Mouse (Mus musculus) embryonic facial prominence, embryonic 10.5 days (tissue): Measurements from ENCODE around the gene Slc6a16. TPM values are rescaled to one million over a fixed set of nuclear protein-coding genes. Genes with fewer than 3 reads are reported as not detected.

Experiments used
- DNase-seq: peaks from one replicate; pipeline ENCODE4 v3.0.0-alpha.2; 2017; ENCODE audit warnings: low spot score
- H3K27ac ChIP-seq: fragments of 300-500 bp; sonication (generic); replicated peaks from 2 replicates; pipeline ENCODE4 v1.5.1; 2016; ENCODE audit warnings: mild to moderate bottlenecking
- H3K27me3 ChIP-seq: fragments of 300-500 bp; sonication (generic); replicated peaks from 2 replicates; pipeline ENCODE4 v1.6.1; 2016; ENCODE audit warnings: low read depth, mild to moderate bottlenecking; ENCODE audit not compliant: poor library complexity, severe bottlenecking
- H3K36me3 ChIP-seq: fragments of 300-500 bp; sonication (generic); replicated peaks from 2 replicates; pipeline ENCODE4 v1.6.1; 2016; ENCODE audit warnings: mild to moderate bottlenecking, moderate library complexity
- H3K4me1 ChIP-seq: fragments of 300-500 bp; sonication (generic); 2 replicates; pipeline ENCODE4 v1.6.1; 2016
- H3K4me3 ChIP-seq: fragments of 300-500 bp; sonication (generic); 2 replicates; pipeline ENCODE4 v1.5.1; 2016; ENCODE audit warnings: mild to moderate bottlenecking, moderate library complexity
- H3K9me3 ChIP-seq: fragments of 300-500 bp; sonication (generic); 2 replicates; pipeline ENCODE4 v1.6.1; 2016; ENCODE audit warnings: mild to moderate bottlenecking
- WGBS: fragments of 180-500 bp; shearing (Covaris S2); methylation state at CpG from one replicate; pipeline ENCODE4 v1.1.7; 2016; 5-methylcytosine and 5-hydroxymethylcytosine counted together
- polyA plus RNA-seq: library from polyadenylated mRNA; unstranded; fragments of >200 nt; fragmentation: Nextera tagmentation; extraction: Ambion mirVana; gene quantifications from 2 replicates; pipeline ENCODE4 v1.2.1, GENCODE M21; 2016

Gene Slc6a16
- 0.28 and 0.32 TPM in 2 replicates for polyA plus RNA-seq

GRCm38 (mm10) chr7:45240633-45241388 lies at the start of gene Slc6a16:
TSS of gene Slc6a16 (plus strand) at chr7:45241085.
- peak within 1 kb of the TSS; percentile 50 for H3K4me3 ChIP-seq
- H3K36me3 ChIP-seq: no peaks in the 10 kb centered on the region
- WGBS: 9% methylated on average over 53 of the region's 53 CpGs
- no peaks in the 10 kb centered on the region for H3K9me3 ChIP-seq
- H3K27ac ChIP-seq: peak within 1 kb of the TSS; percentile 81
- DNase-seq: peak; percentile 78
- peaks cover 64% of the 10 kb centered on the region for H3K27me3 ChIP-seq
- peaks cover 28% of the 10 kb centered on the region for H3K4me1 ChIP-seq

- Histone ChIP-seq H3K4me1 (peaks cover 42% of the 10 kb centered on the region), H3K27me3 (peaks cover 71% of the 10 kb centered on the region), H3K4me3 (no peak overlapping the region), H3K27ac (no peak overlapping the region), H3K36me3 (no peaks in the 10 kb centered on the region), H3K9me3 (no peaks in the 10 kb centered on the region)
- DNase-seq: no peak
- 76% methylated on average over 2 of the region's 2 CpGs for WGBS
Observed at GRCm38 (mm10) chr7:45191161-45191560, 49.7 kb upstream of the Slc6a16 start.

DNA sequence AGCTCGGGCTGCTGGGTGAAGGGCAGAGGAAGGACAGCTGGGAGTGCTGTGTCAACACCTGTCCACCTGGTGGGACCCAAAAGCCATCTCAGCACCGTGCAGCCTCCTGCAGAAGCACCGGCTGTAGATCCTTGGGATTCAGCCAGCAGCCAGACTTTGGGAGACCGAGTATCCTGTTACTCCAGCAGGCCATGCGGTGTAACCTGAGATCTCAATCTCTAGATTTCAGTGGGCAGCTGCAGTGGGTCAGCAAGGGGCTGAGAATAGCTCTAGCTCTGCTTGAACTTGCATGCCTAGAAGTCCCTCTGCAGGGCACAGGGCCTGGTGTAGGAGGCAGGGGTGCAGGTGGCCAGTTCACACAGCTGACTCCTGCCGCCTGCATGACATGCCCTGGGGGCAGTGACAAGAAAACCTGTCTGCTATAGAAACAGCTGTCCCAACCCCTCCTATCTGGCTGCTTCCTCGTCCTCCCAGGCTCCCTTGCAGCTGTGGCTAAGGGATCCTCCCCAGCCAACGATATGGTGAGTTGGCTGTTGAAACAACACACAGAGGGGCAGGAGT lies 49.0 kb upstream of the Slc6a16 start:
- peaks cover 39% of the 10 kb centered on the region for H3K4me1 ChIP-seq
- 9% methylated on average over 8 of the region's 8 CpGs for WGBS
- H3K9me3 ChIP-seq: no peaks in the 10 kb centered on the region
- peaks cover 71% of the 10 kb centered on the region for H3K27me3 ChIP-seq
- DNase-seq: peak; percentile 74
- no peaks in the 10 kb centered on the region for H3K36me3 ChIP-seq
- peak overlapping the region; percentile 60; the same call in 1 of the 2 replicates for H3K27ac ChIP-seq
- H3K4me3 ChIP-seq: peak overlapping the region; percentile 23

DNA sequence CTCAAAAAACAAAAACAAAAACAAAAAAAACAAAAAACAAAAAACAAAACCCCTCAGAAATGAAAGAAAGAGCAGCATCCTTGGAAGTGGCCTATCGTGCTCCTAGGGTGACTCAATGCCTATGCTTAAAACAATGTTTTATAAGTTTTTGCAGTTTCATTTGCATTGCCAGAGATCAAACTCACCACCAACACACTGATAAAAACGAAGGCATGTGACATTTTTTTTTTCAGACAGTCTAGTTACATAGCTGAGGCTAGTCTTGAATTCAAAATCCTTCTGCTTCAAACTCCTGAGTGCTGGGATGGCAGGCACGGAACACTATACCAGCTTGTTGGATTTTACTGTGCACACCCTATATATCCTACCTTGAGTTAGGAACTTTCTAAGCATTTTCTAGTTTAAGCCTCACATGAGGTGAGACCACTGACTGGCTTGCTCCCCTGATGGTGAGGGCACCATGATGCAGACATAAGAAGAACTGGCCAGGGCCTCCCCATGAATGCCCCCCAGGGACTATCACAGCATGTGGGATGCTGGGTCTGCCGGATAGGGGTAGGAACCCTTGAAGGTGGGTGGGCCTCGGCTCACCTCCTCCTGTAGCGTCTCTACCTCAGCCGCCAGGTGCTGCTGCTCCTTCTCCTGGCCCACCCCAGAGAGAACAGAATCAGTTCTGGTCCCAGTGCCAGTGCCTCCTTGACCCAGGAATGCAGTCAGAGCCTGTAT lies 48.1 kb upstream of the Slc6a16 start:
- Histone ChIP-seq H3K9me3 (no peaks in the 10 kb centered on the region), H3K36me3 (no peaks in the 10 kb centered on the region), H3K27ac (0 out of 2 replicates have a peak overlapping the region, but pooled peaks have one; percentile 7), H3K27me3 (peaks cover 69% of the 10 kb centered on the region), H3K4me1 (peaks cover 41% of the 10 kb centered on the region), H3K4me3 (no peak overlapping the region)
- no peak for DNase-seq
- WGBS: 82% methylated on average over 7 of the region's 7 CpGs

DNA sequence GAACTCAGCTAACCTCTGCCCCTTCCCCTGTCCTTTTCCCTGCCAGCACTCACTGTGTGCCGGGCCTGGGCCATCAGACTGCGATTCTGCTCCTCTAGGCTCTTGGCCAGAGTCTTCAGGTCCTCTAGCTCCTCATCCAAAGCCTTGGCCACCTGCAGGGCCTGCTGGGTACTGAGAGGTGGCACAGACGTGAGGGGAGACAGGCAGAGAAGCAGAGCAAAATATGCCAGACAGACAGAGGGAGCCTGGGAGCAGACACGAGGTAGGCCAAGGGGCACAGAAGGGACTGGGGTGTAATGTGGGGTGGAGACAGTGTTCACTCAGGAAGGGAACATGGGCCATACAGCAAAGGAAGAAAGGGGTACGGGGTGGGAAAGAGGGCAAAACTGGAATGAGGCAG lies 47.5 kb upstream of the Slc6a16 start:
- no peaks in the 10 kb centered on the region for H3K36me3 ChIP-seq
- H3K27me3 ChIP-seq: peaks cover 62% of the 10 kb centered on the region
- no peak for DNase-seq
- H3K27ac ChIP-seq: 0 out of 2 replicates have a peak overlapping the region, but pooled peaks have one; percentile 7
- H3K9me3 ChIP-seq: no peaks in the 10 kb centered on the region
- peaks cover 47% of the 10 kb centered on the region for H3K4me1 ChIP-seq
- 68% methylated on average over 5 of the region's 5 CpGs for WGBS
- H3K4me3 ChIP-seq: no peak overlapping the region

DNA sequence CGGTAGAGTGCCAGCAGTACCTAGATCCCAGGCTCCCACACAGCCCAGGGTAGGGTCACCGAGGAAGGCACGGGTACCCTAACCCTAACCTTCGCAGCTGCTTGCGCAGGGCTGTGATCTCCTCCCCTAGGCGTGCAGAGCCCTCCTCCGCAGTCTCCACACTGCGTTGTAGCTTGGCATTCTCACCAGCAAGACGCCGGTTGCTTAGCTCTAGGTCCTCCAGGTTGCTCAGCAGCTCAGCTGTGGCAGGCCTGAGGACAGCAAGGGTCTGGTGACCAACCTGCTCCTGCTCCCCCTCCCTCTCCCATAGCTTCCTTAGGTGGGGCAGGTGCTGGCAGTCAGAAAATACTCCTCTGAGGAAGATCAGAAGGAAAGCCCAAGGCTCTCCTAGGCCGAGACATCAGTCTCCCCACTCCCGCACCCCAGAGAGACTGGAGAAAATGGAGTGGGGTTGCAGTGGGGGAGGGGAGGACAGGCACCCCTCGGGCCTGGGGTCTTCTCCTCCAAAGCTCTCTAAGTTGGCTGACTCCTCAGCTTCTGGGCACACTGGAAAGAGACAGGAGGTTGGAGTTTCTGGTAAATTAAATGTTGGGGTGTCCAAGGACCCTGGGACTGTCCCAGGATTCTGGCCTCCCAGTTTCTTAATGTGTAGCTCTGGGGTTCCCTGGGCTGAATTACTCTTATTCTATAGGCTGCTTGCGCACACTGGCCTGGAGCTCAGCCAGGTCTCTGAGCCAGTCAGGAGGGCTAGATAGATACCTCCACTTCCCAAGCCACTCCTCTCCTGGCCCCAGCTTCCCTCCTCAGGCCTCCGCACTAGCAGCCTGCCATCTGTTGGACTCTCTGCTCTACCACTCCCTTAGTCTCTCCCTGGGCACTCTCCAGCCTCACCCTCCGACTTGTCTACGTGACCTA lies 46.8 kb upstream of the Slc6a16 start:
- WGBS: 72% methylated on average over 17 of the region's 17 CpGs
- Histone ChIP-seq H3K36me3 (no peaks in the 10 kb centered on the region), H3K9me3 (no peaks in the 10 kb centered on the region), H3K4me1 (peaks cover 48% of the 10 kb centered on the region), H3K4me3 (no peak overlapping the region), H3K27ac (0 out of 2 replicates have a peak overlapping the region, but pooled peaks have one; percentile 7), H3K27me3 (peaks cover 58% of the 10 kb centered on the region)
- no peak for DNase-seq

DNA sequence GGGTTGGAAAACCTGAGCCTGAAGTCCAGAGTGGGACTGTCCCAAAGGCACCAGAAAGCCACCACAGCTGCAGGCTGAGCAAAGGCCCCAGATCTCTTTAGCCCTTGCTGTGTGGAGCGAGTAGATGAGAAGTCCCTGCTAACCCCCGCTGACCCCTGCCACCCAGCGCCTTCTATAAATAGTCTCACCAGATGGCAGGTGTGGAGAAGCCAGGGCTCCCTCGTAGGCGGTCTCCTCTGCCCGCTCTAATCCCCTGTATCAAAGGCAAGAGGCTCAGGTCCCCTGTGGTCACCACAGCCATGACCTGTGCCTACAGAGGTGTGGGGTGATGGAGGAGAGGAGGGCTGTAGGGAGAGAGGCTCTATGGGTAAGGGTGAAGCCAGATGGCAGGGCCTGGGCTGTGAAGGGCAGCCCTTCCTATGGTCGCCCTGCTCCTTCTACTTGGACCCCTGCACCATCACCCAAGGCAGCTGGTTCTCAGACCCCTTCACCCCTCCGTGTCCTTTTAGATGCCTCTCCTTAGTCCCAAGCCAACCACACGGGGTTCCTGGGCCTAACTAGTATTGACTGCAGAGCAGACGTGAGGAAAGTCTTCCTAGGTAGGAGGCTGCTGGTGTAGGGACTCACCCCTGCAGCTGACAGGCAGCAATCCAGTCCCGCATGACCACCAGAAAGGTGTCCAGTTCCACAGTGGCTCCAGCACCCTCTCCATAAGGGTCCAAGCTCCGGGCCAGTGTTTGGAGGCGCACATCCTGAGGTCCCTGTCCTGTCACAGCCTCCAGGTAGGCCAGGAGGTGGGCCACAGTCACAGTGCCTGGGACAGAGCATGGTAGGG lies 45.3 kb upstream of the Slc6a16 start:
- Histone ChIP-seq H3K27ac (0 out of 2 replicates have a peak overlapping the region, but pooled peaks have one; percentile 20), H3K36me3 (no peaks in the 10 kb centered on the region), H3K4me3 (no peak overlapping the region), H3K9me3 (no peaks in the 10 kb centered on the region), H3K4me1 (peaks cover 48% of the 10 kb centered on the region), H3K27me3 (peaks cover 54% of the 10 kb centered on the region)
- WGBS: 54% methylated on average over 13 of the region's 13 CpGs
- DNase-seq: no peak

DNA sequence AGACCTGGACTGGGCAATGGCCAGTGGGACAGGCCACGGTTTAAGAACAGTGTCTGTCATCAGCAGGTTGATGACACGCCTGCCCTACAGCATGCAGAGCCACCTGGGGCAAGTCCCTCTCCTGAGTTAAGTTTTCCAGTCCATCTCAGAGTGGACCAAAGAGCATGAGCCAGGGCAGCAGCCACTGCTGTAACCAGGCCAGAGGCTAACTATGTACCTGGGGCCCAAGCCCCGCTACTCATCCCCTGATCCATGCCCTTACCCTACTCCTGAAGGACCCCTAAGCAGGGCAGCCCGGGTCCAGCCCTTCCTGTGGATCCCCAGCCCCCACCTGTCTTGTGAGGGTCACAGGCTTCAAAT lies 44.7 kb upstream of the Slc6a16 start:
- Histone ChIP-seq H3K27me3 (peaks cover 51% of the 10 kb centered on the region), H3K9me3 (no peaks in the 10 kb centered on the region), H3K4me1 (peaks cover 46% of the 10 kb centered on the region), H3K36me3 (no peaks in the 10 kb centered on the region), H3K4me3 (no peak overlapping the region), H3K27ac (0 out of 2 replicates have a peak overlapping the region, but pooled peaks have one; percentile 20)
- 83% methylated on average over 4 of the region's 4 CpGs for WGBS
- DNase-seq: no peak

DNA sequence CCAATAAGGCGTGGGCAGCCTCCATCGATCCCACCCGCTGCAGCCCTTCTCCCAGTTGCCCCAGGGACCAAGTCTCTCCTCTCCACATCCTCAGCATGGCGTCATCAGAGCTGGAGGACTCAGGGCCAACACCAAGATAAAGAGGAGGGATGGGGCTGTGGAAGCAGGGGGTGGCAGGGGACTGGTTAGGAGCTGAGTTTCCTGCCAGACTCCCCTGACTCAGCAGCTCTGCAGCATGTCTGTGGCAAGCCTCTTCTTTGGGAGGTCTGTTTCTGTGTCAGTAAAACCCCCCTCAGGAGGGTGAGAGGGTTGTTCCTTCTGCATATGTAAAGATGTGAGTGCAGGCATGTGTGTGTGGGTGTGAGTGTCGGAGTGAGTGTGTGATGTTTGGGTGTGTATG lies 43.9 kb upstream of the Slc6a16 start:
- Histone ChIP-seq H3K9me3 (no peaks in the 10 kb centered on the region), H3K27me3 (peaks cover 51% of the 10 kb centered on the region), H3K36me3 (no peaks in the 10 kb centered on the region), H3K4me1 (peaks cover 38% of the 10 kb centered on the region), H3K4me3 (no peak overlapping the region), H3K27ac (no peak overlapping the region)
- WGBS: 70% methylated on average over 5 of the region's 5 CpGs
- no peak for DNase-seq

DNA sequence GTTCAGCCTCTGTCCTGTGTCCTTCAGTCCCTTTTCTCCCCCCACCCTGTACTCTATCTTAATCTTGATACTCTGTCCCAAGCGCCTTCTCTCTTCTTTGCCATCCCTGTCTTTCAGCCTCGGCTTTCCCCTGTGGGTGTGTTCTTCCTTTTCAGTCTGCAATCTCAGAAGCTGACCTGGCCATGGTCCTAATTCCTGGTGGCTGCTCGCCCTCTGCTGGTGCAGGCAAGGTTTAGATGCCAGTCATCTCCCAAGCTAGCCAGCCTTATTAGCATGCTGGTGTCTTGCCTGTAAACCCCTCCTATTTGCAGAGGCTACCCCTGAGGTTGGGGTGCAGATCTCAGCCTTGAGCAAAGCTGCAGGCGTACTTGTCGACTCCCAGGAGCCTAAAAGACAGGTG lies 42.5 kb upstream of the Slc6a16 start:
- no peak overlapping the region for H3K4me3 ChIP-seq
- H3K4me1 ChIP-seq: peaks cover 27% of the 10 kb centered on the region
- H3K27ac ChIP-seq: peak overlapping the region; percentile 7; the same call in 1 of the 2 replicates
- H3K9me3 ChIP-seq: no peaks in the 10 kb centered on the region
- DNase-seq: peak; percentile 79
- H3K36me3 ChIP-seq: no peaks in the 10 kb centered on the region
- 12% methylated on average over 5 of the region's 5 CpGs for WGBS
- H3K27me3 ChIP-seq: peaks cover 59% of the 10 kb centered on the region

DNA sequence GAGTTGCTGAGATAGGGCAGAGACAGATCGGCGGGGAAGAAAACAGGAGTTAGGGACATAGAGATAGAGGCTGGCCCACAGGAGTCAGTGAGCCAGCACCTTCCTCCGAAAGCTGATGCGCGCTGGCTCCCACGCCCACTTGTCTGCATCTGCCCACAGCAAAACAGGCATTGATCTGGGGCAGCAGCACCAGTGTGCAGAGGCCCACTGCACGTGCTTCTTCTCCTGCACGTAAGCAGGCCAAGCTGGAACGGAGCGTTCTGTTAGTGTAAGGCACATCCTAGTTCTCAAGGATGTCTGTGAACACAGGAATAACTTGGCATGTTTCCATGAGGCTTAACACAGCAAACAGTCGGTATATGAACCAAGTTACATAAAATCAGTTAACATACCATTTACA lies 41.9 kb upstream of the Slc6a16 start:
- Histone ChIP-seq H3K36me3 (no peaks in the 10 kb centered on the region), H3K9me3 (no peaks in the 10 kb centered on the region), H3K4me3 (no peak overlapping the region), H3K27ac (no peak overlapping the region), H3K27me3 (peaks cover 57% of the 10 kb centered on the region), H3K4me1 (peaks cover 27% of the 10 kb centered on the region)
- 81% methylated on average over 11 of the region's 11 CpGs for WGBS
- no peak for DNase-seq
